Mouse (Mus musculus) left cerebral cortex, postnatal 4 days (tissue): ENCODE data around the gene Magi2. TPM values are rescaled to one million over a fixed set of nuclear protein-coding genes. Genes with fewer than 3 reads are reported as not detected.
A peak's percentile ranks its signal among the peaks of the same experiment; 100 is the strongest.

Experiments
- DNase-seq: peaks from one replicate; pipeline ENCODE4 v3.0.0-alpha.2; 2022
- intact Hi-C: fragments of 180-260 bp; cut with DNase I; formaldehyde crosslinking; loops from one replicate; pipeline ENCODE4 v1.15.1; 2025
- total RNA-seq, 2 experiments: library from RNA; stranded (reverse); gene quantifications; 2 replicates each; pipeline ENCODE4 v1.2.3; 2021

Gene Magi2
- total RNA-seq, 2 experiments from 2014 or later = 102 to 118 TPM

GRCm38 (mm10) chr5:20738795-20739194, 1512.0 kb downstream of the Magi2 start:
- intact Hi-C loops = no loop called here

GRCm38 (mm10) chr5:20741193-20741592, 1514.4 kb downstream of the Magi2 start:
- intact Hi-C loops = no loop called here
- no peak for DNase-seq

More at GRCm38 (mm10) chr5:20738795-20739194, 1512.0 kb downstream of the Magi2 start:
- no peak for DNase-seq

GRCm38 (mm10) chr5:20741936-20742335, 1515.1 kb downstream of the Magi2 start:
- intact Hi-C loops = no loop called here
- DNase-seq = no peak

- intact Hi-C loops = no loop called here
- no peak for DNase-seq
Measured at GRCm38 (mm10) chr5:20748142-20748541, 1521.3 kb downstream of the Magi2 start.

- no peak for DNase-seq
- intact Hi-C loops = no loop called here
Measured at GRCm38 (mm10) chr5:20748856-20749255, 1522.0 kb downstream of the Magi2 start.

GRCm38 (mm10) chr5:20749535-20749934, 1522.7 kb downstream of the Magi2 start:
- intact Hi-C loops = no loop called here
- no peak for DNase-seq

- intact Hi-C loops = no loop called here
- no peak for DNase-seq
Measured at GRCm38 (mm10) chr5:20751000-20751399, 1524.2 kb downstream of the Magi2 start.

- intact Hi-C loops = no loop called here
- peak; percentile 25 for DNase-seq
Measured at GRCm38 (mm10) chr5:20751696-20752095, 1524.9 kb downstream of the Magi2 start.

GRCm38 (mm10) chr5:20753096-20753495, 1526.3 kb downstream of the Magi2 start:
- no peak for DNase-seq
- intact Hi-C loops = no loop called here

- intact Hi-C loops = no loop called here
- DNase-seq = no peak
Measured at GRCm38 (mm10) chr5:20753963-20754362, 1527.1 kb downstream of the Magi2 start.
